Mouse (Mus musculus) megakaryocyte-erythroid progenitor cell, adult 5-6 weeks (primary cell): ENCODE data around the gene Itk. TPM values are rescaled to one million over a fixed set of nuclear protein-coding genes. Genes with fewer than 3 reads are reported as not detected.

ENCODE experiments used
- ATAC-seq: replicated peaks from 2 replicates; pipeline ENCODE4 v1.8.0; 2016; ENCODE audit warnings: mild to moderate bottlenecking, inconsistent platforms; ENCODE audit not compliant: severe bottlenecking, poor library complexity, low FRiP score, low TSS enrichment
- total RNA-seq, 2 experiments: library from RNA; stranded (forward) in 1 of 2; stranded (reverse) in 1 of 2; fragments of 200-1000, 215-1000 nt in 1 of 2; fragments of >200 nt in 1 of 2; fragmentation: Nextera tagmentation in 1 of 2; gene quantifications; 2 replicates each; pipeline ENCODE4 v1.2.3; 2014 to 2017

Gene Itk
- total RNA-seq, 2 experiments from 2014 or later: 1.7 to 3.4 TPM

GRCm38 (mm10) chr11:46289561-46289960 is 99.8 kb downstream of the Itk start:
- ATAC-seq: no peak

GRCm38 (mm10) chr11:46289022-46289421 is 100.3 kb downstream of the Itk start:
- no peak for ATAC-seq

- ATAC-seq: no peak
Observed at GRCm38 (mm10) chr11:46288091-46288490, 101.2 kb downstream of the Itk start.

GRCm38 (mm10) chr11:46286803-46287202 is 102.5 kb downstream of the Itk start:
- ATAC-seq: peak; percentile 35

GRCm38 (mm10) chr11:46283800-46284199 is 105.5 kb downstream of the Itk start:
- no peak for ATAC-seq

- no peak for ATAC-seq
Observed at GRCm38 (mm10) chr11:46282612-46283011, 106.7 kb downstream of the Itk start.

- ATAC-seq: no peak
Observed at GRCm38 (mm10) chr11:46278709-46279108, 110.6 kb downstream of the Itk start.

GRCm38 (mm10) chr11:46278140-46278539 is 111.2 kb downstream of the Itk start:
- no peak for ATAC-seq

- peak; percentile 70 for ATAC-seq
Observed at GRCm38 (mm10) chr11:46276778-46277177, 112.5 kb downstream of the Itk start.

- ATAC-seq: no peak
Observed at GRCm38 (mm10) chr11:46276168-46276567, 113.1 kb downstream of the Itk start.

- peak; percentile 83 for ATAC-seq
Observed at GRCm38 (mm10) chr11:46275302-46275701, 114.0 kb downstream of the Itk start.

Other genes starting within 250 kb of the Itk start
- not detected in 2 replicates for gene Nipal4, start 223.0 kb downstream of the Itk start, total RNA-seq (2014; fragmentation: Nextera tagmentation)
- gene Nipal4, start 223.0 kb downstream of the Itk start, total RNA-seq (2017): not detected in 2 replicates
- not detected in 2 replicates for gene Fndc9, start 154.0 kb downstream of the Itk start, total RNA-seq (2014; fragmentation: Nextera tagmentation)
- not detected in 2 replicates for gene Fndc9, start 154.0 kb downstream of the Itk start, total RNA-seq (2017)
- 56.1 and 57.3 TPM in 2 replicates for gene Cyfip2, start 76.7 kb downstream of the Itk start, total RNA-seq (2014; fragmentation: Nextera tagmentation)
- 28.3 and 36.6 TPM in 2 replicates for gene Cyfip2, start 76.7 kb downstream of the Itk start, total RNA-seq (2017)
- gene Fam71b, start 7.0 kb upstream of the Itk start, total RNA-seq (2014; fragmentation: Nextera tagmentation): not detected in 2 replicates
- gene Fam71b, start 7.0 kb upstream of the Itk start, total RNA-seq (2017): not detected in 2 replicates
- 121 and 124 TPM in 2 replicates for gene Med7, start 47.4 kb upstream of the Itk start, total RNA-seq (2014; fragmentation: Nextera tagmentation)
- 49.7 and 59.8 TPM in 2 replicates for gene Med7, start 47.4 kb upstream of the Itk start, total RNA-seq (2017)
- gene Havcr2, start 65.4 kb upstream of the Itk start, total RNA-seq (2014; fragmentation: Nextera tagmentation): 0.54 and 0.63 TPM in 2 replicates
- gene Havcr2, start 65.4 kb upstream of the Itk start, total RNA-seq (2017): 0.52 and 1.4 TPM in 2 replicates
- gene Gm12169, start 134.7 kb upstream of the Itk start, total RNA-seq (2014; fragmentation: Nextera tagmentation): not detected in 2 replicates
- gene Gm12169, start 134.7 kb upstream of the Itk start, total RNA-seq (2017): not detected in 2 replicates
- not detected in 2 replicates for gene BC053393, start 182.0 kb upstream of the Itk start, total RNA-seq (2014; fragmentation: Nextera tagmentation)
- not detected in 2 replicates for gene BC053393, start 182.0 kb upstream of the Itk start, total RNA-seq (2017)
- not detected in 2 replicates for gene Dppa1, start 239.7 kb upstream of the Itk start, total RNA-seq (2014; fragmentation: Nextera tagmentation)
- gene Dppa1, start 239.7 kb upstream of the Itk start, total RNA-seq (2017): not detected in 2 replicates